Mouse (Mus musculus) bone marrow, adult 2 months (tissue): ENCODE measurements around the gene Coro7. TPM values are rescaled to one million over a fixed set of nuclear protein-coding genes. Genes with fewer than 3 reads are reported as not detected.

ENCODE experiments used
- H3K27ac ChIP-seq: fragments of 200-500 bp; 2 replicates; pipeline ENCODE4 v1.5.1; 2012; ENCODE audit warnings: low read depth, mild to moderate bottlenecking, control low read depth, inconsistent platforms, low read length; ENCODE audit not compliant: control insufficient read depth, poor library complexity, insufficient read depth
- H3K4me1 ChIP-seq: fragments of 200-500 bp; 2 replicates; pipeline ENCODE4 v1.6.1; 2011; ENCODE audit warnings: low read length; ENCODE audit not compliant: control insufficient read depth, insufficient read depth
- H3K4me3 ChIP-seq: fragments of 200-500 bp; replicated peaks from 2 replicates; pipeline ENCODE3; 2011; ENCODE audit warnings: mild to moderate bottlenecking, low read depth, low read length, control low read depth; ENCODE audit not compliant: control insufficient read depth
- CTCF ChIP-seq: fragments of 200-500 bp; IDR thresholded peaks from 2 replicates; pipeline ENCODE4 v1.5.1; 2011; ENCODE audit warnings: low read length, control low read depth; ENCODE audit not compliant: control insufficient read depth, insufficient read depth
- POLR2A ChIP-seq: fragments of 200-500 bp; IDR thresholded peaks from 2 replicates; pipeline ENCODE4 v1.6.1; 2011; ENCODE audit warnings: low read depth, mild to moderate bottlenecking, control low read depth, low read length, borderline replicate concordance; ENCODE audit not compliant: control insufficient read depth
- WGBS: fragments of 180-500 bp; shearing (Covaris S2); methylation state at CpG from one replicate; pipeline ENCODE4 v1.1.7; 2018; 5-methylcytosine and 5-hydroxymethylcytosine counted together
- polyA plus RNA-seq: library from polyadenylated mRNA; stranded (reverse); fragments of >200 nt; gene quantifications from 2 replicates; pipeline ENCODE4 v1.2.4, GENCODE M21; 2011; ENCODE audit warnings: low replicate concordance; ENCODE audit not compliant: missing spikeins, insufficient read depth, insufficient read length

The Coro7 gene
- polyA plus RNA-seq, 1 experiment: 102 TPM

GRCm38 (mm10) chr16:4641119-4641838, 38.3 kb downstream of the Coro7 start:
- H3K4me1 ChIP-seq: peaks cover 3% of the 10 kb centered on the region
- 54% methylated on average over 3 of the region's 3 CpGs for WGBS
- no peak overlapping the region for H3K4me3 ChIP-seq
- no peak for TF ChIP-seq CTCF
- no peak for TF ChIP-seq POLR2A
- no peak overlapping the region for H3K27ac ChIP-seq

GRCm38 (mm10) chr16:4640267-4641005, 39.1 kb downstream of the Coro7 start:
- Histone ChIP-seq H3K4me3 (no peak overlapping the region), H3K4me1 (peaks cover 3% of the 10 kb centered on the region), H3K27ac (no peak overlapping the region)
- no peak for TF ChIP-seq POLR2A
- TF ChIP-seq CTCF: no peak
- WGBS: 38% methylated on average over 17 of the region's 17 CpGs

GRCm38 (mm10) chr16:4639831-4640237, 39.7 kb downstream of the Coro7 start, which contains the start of the genes Vasn and Dnaja3:
Gene Vasn (plus strand): TSS chr16:4639941.
Gene Dnaja3 (plus strand): TSS chr16:4639989.
- peak within 1 kb of the TSS; percentile 12 for H3K4me3 ChIP-seq
- 19% methylated on average over 22 of the region's 22 CpGs for WGBS
- H3K27ac ChIP-seq: peak within 1 kb of the TSS; percentile 25; the same call in 1 of the 2 replicates
- peaks cover 3% of the 10 kb centered on the region for H3K4me1 ChIP-seq
- TF ChIP-seq CTCF: no peak
- no peak for TF ChIP-seq POLR2A

GRCm38 (mm10) chr16:4638891-4639390, 40.6 kb downstream of the Coro7 start:
- TF ChIP-seq CTCF (no peak), POLR2A (no peak)
- peaks cover 3% of the 10 kb centered on the region for H3K4me1 ChIP-seq
- 68% methylated on average over 3 of the region's 3 CpGs for WGBS
- H3K27ac ChIP-seq: no peak overlapping the region
- no peak overlapping the region for H3K4me3 ChIP-seq

GRCm38 (mm10) chr16:4635760-4636159, 43.8 kb downstream of the Coro7 start:
- H3K4me1 ChIP-seq: 0 out of 2 replicates have a peak, but pooled peaks cover 1% of the 10 kb centered on the region
- TF ChIP-seq POLR2A: no peak
- TF ChIP-seq CTCF: no peak
- WGBS: 94% methylated on average over 4 of the region's 4 CpGs
- no peak overlapping the region for H3K4me3 ChIP-seq
- H3K27ac ChIP-seq: no peak overlapping the region

- TF ChIP-seq CTCF (no peak), POLR2A (no peak)
- H3K4me3 ChIP-seq: no peak overlapping the region
- H3K27ac ChIP-seq: no peak overlapping the region
- 89% methylated on average over 9 of the region's 9 CpGs for WGBS
- H3K4me1 ChIP-seq: no peaks in the 10 kb centered on the region
Observed at GRCm38 (mm10) chr16:4634681-4635080, 44.9 kb downstream of the Coro7 start.

- WGBS: 94% methylated on average over 3 of the region's 3 CpGs
- Histone ChIP-seq H3K4me1 (no peaks in the 10 kb centered on the region), H3K27ac (no peak overlapping the region), H3K4me3 (no peak overlapping the region)
- no peak for TF ChIP-seq CTCF
- TF ChIP-seq POLR2A: no peak
Observed at GRCm38 (mm10) chr16:4633661-4634060, 45.9 kb downstream of the Coro7 start.

- TF ChIP-seq CTCF (no peak), POLR2A (no peak)
Observed at GRCm38 (mm10) chr16:4632050-4632449, 47.5 kb downstream of the Coro7 start.

GRCm38 (mm10) chr16:4629950-4630349, 49.6 kb downstream of the Coro7 start:
- H3K4me1 ChIP-seq: no peaks in the 10 kb centered on the region
- no peak overlapping the region for H3K27ac ChIP-seq
- no peak overlapping the region for H3K4me3 ChIP-seq
- TF ChIP-seq CTCF (peak; percentile 97), POLR2A (no peak)
- WGBS: 27% methylated on average over 6 of the region's 6 CpGs

More at GRCm38 (mm10) chr16:4632050-4632449, 47.5 kb downstream of the Coro7 start:
- H3K4me1 ChIP-seq: no peaks in the 10 kb centered on the region
- H3K27ac ChIP-seq: no peak overlapping the region
- WGBS: 73% methylated on average over 7 of the region's 7 CpGs
- no peak overlapping the region for H3K4me3 ChIP-seq
